Mouse (Mus musculus) liver, adult 2 months (tissue): ENCODE results near the gene Cacna2d3.

ENCODE experiments used
- CTCF ChIP-seq: fragments of 200-500 bp; IDR thresholded peaks from 2 replicates; pipeline ENCODE4 v1.5.1; 2011; ENCODE audit warnings: low read depth, low read length, control low read depth
- POLR2A ChIP-seq: fragments of 200-500 bp; IDR thresholded peaks from 2 replicates; pipeline ENCODE4 v1.6.1; 2011; ENCODE audit warnings: low read length, control low read depth; ENCODE audit not compliant: insufficient read depth; ENCODE audit errors: extremely low read depth

GRCm38 (mm10) chr14:29029107-29029469 lies 692.6 kb downstream of the Cacna2d3 start:
- TF ChIP-seq CTCF (no peak), POLR2A (no peak)
